Mouse (Mus musculus) brain, embryonic 14.5 days (tissue): ENCODE data around the gene Dnmt3l. TPM values are rescaled to one million over a fixed set of nuclear protein-coding genes. Genes with fewer than 3 reads are reported as not detected.
A peak's percentile ranks its signal among the peaks of the same experiment; 100 is the strongest.
"Not testable (repeated sequence)": the region's sequence is repeated elsewhere in the genome, so short reads cannot be mapped to it uniquely, and the experiment has no call there.

ENCODE experiments used
- DNase-seq: peaks from one replicate; pipeline ENCODE4 v3.0.0-alpha.2; 2011; ENCODE audit warnings: low read depth
- CTCF ChIP-seq: fragments of 200-500 bp; IDR thresholded peaks from 2 replicates; pipeline ENCODE4 v1.5.1; 2012; ENCODE audit warnings: inconsistent platforms, mild to moderate bottlenecking, moderate library complexity, borderline replicate concordance; ENCODE audit not compliant: insufficient read depth, insufficient read length; ENCODE audit errors: extremely low read depth
- POLR2A ChIP-seq: fragments of 200-500 bp; IDR thresholded peaks from 2 replicates; pipeline ENCODE4 v1.6.1; 2012; ENCODE audit warnings: mild to moderate bottlenecking, inconsistent platforms, borderline replicate concordance; ENCODE audit not compliant: poor library complexity, insufficient read depth, insufficient read length, severe bottlenecking; ENCODE audit errors: extremely low read depth
- polyA plus RNA-seq: library from polyadenylated mRNA; depleted of rRNA; stranded (reverse); fragments of >200 nt; gene quantifications from 2 replicates; pipeline ENCODE4 v1.2.3, GENCODE M21; 2012; rRNA removed

The Dnmt3l gene
- polyA plus RNA-seq, 1 experiment: not detected

DNA sequence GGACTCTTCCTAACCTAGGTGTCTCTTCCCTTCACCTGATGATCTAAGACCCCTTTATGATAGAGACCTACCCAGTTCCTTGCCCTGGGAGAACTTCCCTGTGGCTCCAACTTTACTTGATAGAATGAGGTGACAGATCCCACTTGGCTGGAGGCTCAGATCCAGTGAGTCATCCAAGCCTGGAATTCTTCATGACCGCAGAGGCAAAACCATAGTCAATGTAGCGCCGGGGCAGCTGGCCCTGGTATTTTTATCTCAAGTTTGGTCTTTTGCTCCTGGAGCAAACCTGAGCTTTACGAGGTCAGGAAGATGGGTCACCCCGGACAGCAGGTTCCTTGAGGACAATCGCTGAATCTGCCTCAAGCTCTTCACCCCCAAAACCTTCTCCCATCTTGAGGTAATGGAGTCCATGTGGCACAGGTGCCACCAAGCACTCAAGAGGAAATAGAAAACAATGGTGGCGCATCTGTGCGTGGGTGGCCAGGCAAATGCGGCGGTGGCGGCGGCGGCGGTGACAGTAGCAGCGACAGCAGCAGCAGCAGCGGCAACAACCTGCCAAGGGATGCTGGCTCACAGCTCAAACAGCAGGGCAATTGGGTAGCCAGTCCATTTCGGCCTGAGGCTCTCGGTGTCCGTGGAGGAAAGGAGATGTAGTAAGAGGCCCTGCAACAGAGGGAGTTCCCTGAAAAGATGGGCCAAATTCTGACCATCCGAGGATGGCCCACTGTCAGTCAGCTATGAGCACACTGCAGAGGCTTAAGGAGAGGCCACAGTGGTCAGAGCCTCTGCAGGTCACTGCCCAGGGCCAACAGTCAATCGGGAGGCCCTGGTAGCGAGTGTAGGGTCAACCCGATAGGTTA, 50.3 kb downstream of the Dnmt3l start:
- TF ChIP-seq POLR2A (no peak), CTCF (no peak)
- DNase-seq: no peak

- TF ChIP-seq POLR2A: no peak
- no peak for TF ChIP-seq CTCF
- DNase-seq: no peak
These were observed 50.9 kb downstream of the Dnmt3l start for GRCm38 (mm10) chr10:78092725-78093029.

DNA sequence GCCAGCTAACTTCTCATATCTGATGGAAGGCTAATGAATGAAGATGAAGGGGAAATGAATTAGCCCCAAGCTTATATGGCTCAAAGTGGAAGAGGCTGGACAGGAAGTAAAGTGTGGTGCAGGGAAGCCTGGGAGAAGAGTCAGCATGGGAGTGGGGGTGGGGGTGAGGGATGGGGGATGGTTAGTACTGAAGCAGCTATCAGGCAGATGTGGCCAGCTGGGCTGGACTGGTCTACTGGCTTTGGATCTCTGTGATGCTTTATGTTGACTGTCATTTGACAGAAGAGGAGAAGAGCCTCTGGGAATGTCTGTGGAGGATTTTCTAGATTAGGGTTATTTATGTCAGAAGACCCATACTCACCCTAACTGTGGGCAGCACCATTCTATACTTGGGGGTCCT, 53.5 kb downstream of the Dnmt3l start:
- DNase-seq: no peak
- TF ChIP-seq CTCF: no peak
- TF ChIP-seq POLR2A: no peak

DNA sequence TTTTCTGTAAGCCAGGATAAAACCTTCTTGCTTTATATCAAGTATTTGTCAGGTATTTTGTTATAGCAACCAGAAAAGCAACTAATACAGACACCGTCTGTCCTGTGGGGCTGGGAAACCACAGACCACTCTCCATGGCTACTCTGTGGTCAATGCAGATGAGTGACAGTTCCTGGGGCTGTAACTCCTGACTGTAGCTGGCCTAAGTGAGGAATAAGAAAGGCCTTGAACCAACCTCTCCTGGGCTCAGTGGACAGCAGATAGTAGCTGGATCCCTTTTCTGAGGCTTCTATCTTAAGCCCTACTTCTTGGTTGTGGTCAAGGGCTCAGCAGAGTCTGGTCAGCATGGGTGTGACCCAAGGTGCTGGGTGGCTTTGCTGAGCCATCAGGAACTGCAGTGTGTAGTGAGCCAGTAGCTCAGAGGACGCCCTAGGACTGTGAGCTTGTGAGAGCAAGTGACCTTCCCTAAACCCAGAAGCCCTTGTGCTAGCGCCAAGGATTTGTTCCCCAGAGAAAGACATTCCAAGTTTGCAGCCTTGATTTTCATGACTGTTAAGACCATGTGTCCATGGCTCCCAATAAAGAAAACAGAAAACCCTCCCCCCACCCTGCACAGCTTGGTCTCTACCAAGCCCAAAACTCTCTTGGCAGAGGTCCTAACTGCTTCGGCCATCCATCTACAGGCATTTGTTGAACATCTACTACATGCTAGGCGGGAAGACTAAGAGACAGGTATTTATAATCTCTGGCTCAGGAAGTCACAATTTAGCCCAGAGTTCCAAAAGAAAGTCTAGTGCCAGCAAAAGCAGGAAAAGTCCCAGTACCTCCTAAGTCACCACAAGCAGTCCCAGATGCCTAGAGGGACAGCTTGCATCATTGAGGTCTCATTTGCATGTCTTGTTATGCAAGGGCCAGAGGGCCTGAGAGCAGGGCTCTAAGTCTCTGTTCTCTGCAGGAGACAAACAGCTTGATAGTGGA, 54.5 kb downstream of the Dnmt3l start:
- no peak for DNase-seq
- no peak for TF ChIP-seq CTCF
- TF ChIP-seq POLR2A: no peak

DNA sequence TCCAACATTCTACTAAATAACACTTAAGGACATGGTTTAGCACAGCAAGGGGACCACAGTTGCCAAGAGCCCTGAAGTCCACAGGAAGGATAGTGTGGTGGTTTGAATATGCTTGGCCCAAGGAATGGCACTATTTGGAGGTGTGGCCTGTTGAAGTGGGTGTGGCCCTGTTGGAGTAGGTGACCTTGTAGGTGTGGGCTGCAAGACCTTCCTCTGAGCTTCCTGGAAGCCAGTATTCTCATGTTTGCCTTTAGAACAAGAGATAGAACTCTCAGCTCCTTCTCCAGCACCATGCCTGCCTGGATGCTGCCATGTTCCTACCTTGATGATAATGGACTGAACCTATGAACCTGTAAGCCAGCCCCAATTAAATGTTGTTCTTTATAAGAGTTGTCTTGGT, 58.1 kb downstream of the Dnmt3l start:
- not testable (repeated sequence) for DNase-seq

DNA sequence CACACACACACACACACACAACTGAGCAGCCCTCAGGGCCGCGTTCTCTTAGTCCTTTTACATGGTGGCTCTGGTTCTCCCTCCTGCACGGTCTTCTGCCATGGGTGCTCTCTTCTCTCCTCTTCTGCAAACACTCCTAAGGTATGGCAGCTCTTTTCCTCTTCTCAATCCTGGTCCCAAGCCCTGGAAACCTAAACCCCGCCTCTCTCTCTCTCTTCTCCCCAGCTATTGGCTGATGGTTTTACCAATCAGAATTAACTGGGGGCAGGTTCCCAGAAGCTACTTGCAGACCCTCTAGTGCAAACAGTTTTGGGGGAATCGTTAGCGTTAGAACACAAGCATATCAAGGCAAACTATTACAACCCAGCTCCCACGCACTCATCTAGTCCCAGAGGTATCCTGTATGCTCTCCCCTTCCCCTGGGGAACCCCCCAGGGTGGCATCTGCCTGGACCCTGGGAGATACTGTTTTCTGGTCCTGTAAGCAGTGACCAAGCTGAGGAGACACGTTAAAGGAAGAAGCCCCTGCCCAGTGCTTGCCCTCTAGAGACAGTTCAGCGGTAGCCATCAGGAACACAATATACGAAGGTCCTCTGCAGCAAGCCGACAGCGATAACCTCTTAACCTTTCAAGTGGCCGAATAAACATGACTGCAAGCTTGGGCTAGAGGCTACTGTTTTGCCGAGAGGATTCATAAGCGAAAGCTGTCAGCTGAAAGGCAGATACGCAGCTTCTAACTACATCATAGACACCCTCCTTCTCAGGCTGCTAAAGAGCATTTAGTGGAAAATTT, 59.4 kb downstream of the Dnmt3l start:
- TF ChIP-seq CTCF (no peak), POLR2A (no peak)
- DNase-seq: peak; percentile 71

- no peak for TF ChIP-seq POLR2A
- no peak for TF ChIP-seq CTCF
- DNase-seq: peak; percentile 68
These were observed 63.1 kb downstream of the Dnmt3l start for GRCm38 (mm10) chr10:78104555-78105490.

DNA sequence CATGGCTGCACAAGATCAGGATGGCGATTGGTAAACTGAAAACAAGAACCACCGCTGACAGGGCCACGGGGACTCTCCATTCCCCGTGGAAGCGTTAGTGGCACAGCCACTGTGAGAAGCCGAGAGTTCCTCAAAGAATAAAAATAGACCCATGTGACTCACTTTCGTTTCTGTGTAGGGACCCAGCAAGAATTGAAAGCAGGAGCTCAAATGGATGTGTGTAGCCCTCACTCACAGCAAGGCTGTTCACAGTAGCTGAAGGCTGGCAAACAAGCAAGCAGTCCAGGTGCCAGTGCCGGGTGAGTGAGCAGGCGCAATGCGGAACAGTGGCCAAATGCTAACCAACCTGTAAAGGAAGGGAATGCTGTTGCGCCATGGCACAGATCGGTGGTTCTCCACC, 63.8 kb downstream of the Dnmt3l start:
- peak; percentile 38 for DNase-seq
- TF ChIP-seq POLR2A (no peak), CTCF (no peak)

Other genes with a start within 250 kb of the Dnmt3l start
- not detected in 2 replicates for gene Gm9639, start 246.9 kb upstream of the Dnmt3l start, polyA plus RNA-seq
- not detected in 2 replicates for gene Gm19668, start 242.8 kb upstream of the Dnmt3l start, polyA plus RNA-seq
- not detected in 2 replicates for gene Gm9507, start 230.1 kb upstream of the Dnmt3l start, polyA plus RNA-seq
- 0.14 TPM in 1 of 2 replicates, not detected in the other for gene Gm2696, start 227.3 kb upstream of the Dnmt3l start, polyA plus RNA-seq
- not detected in 2 replicates for gene Krtap10-4, start 214.9 kb upstream of the Dnmt3l start, polyA plus RNA-seq
- not detected in 2 replicates for gene Krtap10-10, start 206.0 kb upstream of the Dnmt3l start, polyA plus RNA-seq
- not detected in 2 replicates for gene Gm36176, start 195.1 kb upstream of the Dnmt3l start, polyA plus RNA-seq
- 0.10 TPM in 1 of 2 replicates, not detected in the other for gene Gm10318, start 189.1 kb upstream of the Dnmt3l start, polyA plus RNA-seq
- gene Gm3285, start 180.0 kb upstream of the Dnmt3l start, polyA plus RNA-seq: not detected in 2 replicates
- gene Lrrc3, start 139.4 kb upstream of the Dnmt3l start, polyA plus RNA-seq: 9.5 and 15.3 TPM in 2 replicates
- gene Trpm2, start 71.4 kb upstream of the Dnmt3l start, polyA plus RNA-seq: 6.3 and 6.5 TPM in 2 replicates
- 54.5 and 68.2 TPM in 2 replicates for gene 1810043G02Rik, start 63.4 kb upstream of the Dnmt3l start, polyA plus RNA-seq
- 146 and 161 TPM in 2 replicates for gene Pfkl, start 31.9 kb upstream of the Dnmt3l start, polyA plus RNA-seq
- 0.55 and 0.74 TPM in 2 replicates for gene Aire, start 1.7 kb downstream of the Dnmt3l start, polyA plus RNA-seq
- gene Icosl, start 27.4 kb downstream of the Dnmt3l start, polyA plus RNA-seq: 1.2 and 1.3 TPM in 2 replicates
- 60.2 and 75.5 TPM in 2 replicates for gene D10Jhu81e, start 127.8 kb downstream of the Dnmt3l start, polyA plus RNA-seq
- 18.7 and 19.6 TPM in 2 replicates for gene Pwp2, start 143.2 kb downstream of the Dnmt3l start, polyA plus RNA-seq
- 61.0 and 65.5 TPM in 2 replicates for gene Trappc10, start 202.7 kb downstream of the Dnmt3l start, polyA plus RNA-seq